Mouse (Mus musculus) ES-E14 (cell line): ENCODE results near the gene Cbl. TPM values are rescaled to one million over a fixed set of nuclear protein-coding genes. Genes with fewer than 3 reads are reported as not detected.

Experiments
- DNase-seq: peaks from one replicate; pipeline ENCODE4 v3.0.0-alpha.2; 2013; ENCODE audit warnings: low read depth, low spot score
- H3K27ac ChIP-seq: 2 replicates; pipeline ENCODE4 v1.5.1; 2012; ENCODE audit warnings: low read depth, mild to moderate bottlenecking, low read length, moderate library complexity, mixed read lengths; ENCODE audit not compliant: poor library complexity, insufficient read depth, severe bottlenecking
- H3K36me3 ChIP-seq: 2 replicates; pipeline ENCODE4 v1.6.1; 2012; ENCODE audit warnings: mild to moderate bottlenecking, low read length, moderate library complexity, mixed read lengths; ENCODE audit not compliant: control insufficient read depth, poor library complexity, insufficient read depth, severe bottlenecking
- H3K4me1 ChIP-seq, 2 experiments: fragments of 150-350 bp in 1 of 2; sonication (generic) in 1 of 2; 2 replicates each; pipeline ENCODE4 v1.6.1; 2012; ENCODE audit warnings: low read length in 2 of 2, mild to moderate bottlenecking in 1 of 2, mixed read lengths in 1 of 2; ENCODE audit not compliant: control insufficient read depth in 2 of 2, insufficient read depth in 2 of 2, poor library complexity in 1 of 2
- H3K4me3 ChIP-seq, 2 experiments: fragments of 150-350 bp in 1 of 2; sonication (generic) in 1 of 2; 2 replicates each; pipeline ENCODE4 v1.5.1; 2012; ENCODE audit warnings: low read length in 2 of 2, low read depth in 1 of 2, mild to moderate bottlenecking in 1 of 2, mixed read lengths in 1 of 2; ENCODE audit not compliant: insufficient read depth in 1 of 2, poor library complexity in 1 of 2, severe bottlenecking in 1 of 2
- H3K9ac ChIP-seq: 2 replicates; pipeline ENCODE4 v1.6.1; 2012; ENCODE audit warnings: low read depth, mild to moderate bottlenecking, low read length, mixed read lengths; ENCODE audit not compliant: poor library complexity, insufficient read depth, severe bottlenecking
- H3K9me3 ChIP-seq: fragments of 150-350 bp; sonication (generic); 2 replicates; pipeline ENCODE4 v1.6.1; 2012; ENCODE audit warnings: low read depth, mild to moderate bottlenecking, low read length; ENCODE audit not compliant: control insufficient read depth, insufficient read depth
- CHD2 ChIP-seq: IDR thresholded peaks from 2 replicates; pipeline ENCODE4 v1.6.1; 2014; ENCODE audit warnings: mild to moderate bottlenecking, low read depth, low read length, inconsistent platforms
- HCFC1 ChIP-seq: IDR thresholded peaks from 2 replicates; pipeline ENCODE4 v1.6.1; 2012; ENCODE audit warnings: low read length, inconsistent platforms, borderline replicate concordance; ENCODE audit not compliant: insufficient read depth
- MAFK ChIP-seq: IDR thresholded peaks from 2 replicates; pipeline ENCODE4 v1.6.1; 2014; ENCODE audit warnings: mild to moderate bottlenecking, low read depth, low read length, inconsistent platforms; ENCODE audit not compliant: insufficient read depth
- ZC3H11A ChIP-seq: IDR thresholded peaks from 2 replicates; pipeline ENCODE4 v1.6.1; 2012; ENCODE audit warnings: low read depth, mild to moderate bottlenecking, inconsistent platforms, low read length, borderline replicate concordance
- ZNF384 ChIP-seq: IDR thresholded peaks from 2 replicates; pipeline ENCODE4 v1.6.1; 2012; ENCODE audit warnings: low read depth, low read length, inconsistent platforms
- in situ Hi-C, 2 experiments: fragments of 600-800 bp; cut with MboI; formaldehyde crosslinking; loops; one replicate each; pipeline ENCODE4 v1.15.1; 2025; ENCODE audit warnings: low sequenced_read_pairs in 2 of 2, inconsistent platforms in 1 of 2; ENCODE audit not compliant: unreplicated experiment in 2 of 2
- total RNA-seq: library from RNA; depleted of rRNA; stranded (reverse); fragments of 300-350 nt; gene quantifications from 2 replicates; pipeline ENCODE4 v1.2.3, GENCODE M21; 2012

Gene Cbl
- total RNA-seq, 1 experiment: 17.3 TPM

DNA sequence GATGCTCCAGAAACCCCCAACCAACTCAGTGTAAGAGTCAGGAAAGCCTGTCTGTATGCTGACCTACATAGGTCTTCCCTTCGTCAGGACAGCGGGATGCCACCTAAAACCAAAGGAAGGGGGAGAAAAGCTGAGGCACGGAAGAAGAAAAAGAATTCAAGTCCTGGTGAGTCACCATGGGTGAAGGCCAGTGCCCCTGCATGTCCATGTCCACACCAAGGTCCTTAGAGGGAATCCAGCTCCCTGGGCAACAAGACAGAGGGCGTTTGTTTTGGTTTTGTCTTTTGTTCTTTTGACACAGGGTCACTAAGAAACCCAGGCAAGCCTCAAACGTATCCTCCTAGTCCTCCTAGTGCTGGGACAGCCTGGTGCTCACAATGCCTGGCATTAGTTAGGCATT, 7.1 kb upstream of the Cbl start:
- Histone ChIP-seq H3K4me3 (no peak overlapping the region), H3K27ac (no peak overlapping the region), H3K4me1 (no peaks in the 10 kb centered on the region), H3K36me3 (no peaks in the 10 kb centered on the region), H3K9me3 (no peaks in the 10 kb centered on the region), H3K9ac (no peak overlapping the region)
- no peak for TF ChIP-seq CHD2
- no peak for TF ChIP-seq MAFK
- no peak for TF ChIP-seq ZNF384
- TF ChIP-seq HCFC1: no peak
- no peak for TF ChIP-seq ZC3H11A
- in situ Hi-C loops: no loop called here
- no peak for DNase-seq

DNA sequence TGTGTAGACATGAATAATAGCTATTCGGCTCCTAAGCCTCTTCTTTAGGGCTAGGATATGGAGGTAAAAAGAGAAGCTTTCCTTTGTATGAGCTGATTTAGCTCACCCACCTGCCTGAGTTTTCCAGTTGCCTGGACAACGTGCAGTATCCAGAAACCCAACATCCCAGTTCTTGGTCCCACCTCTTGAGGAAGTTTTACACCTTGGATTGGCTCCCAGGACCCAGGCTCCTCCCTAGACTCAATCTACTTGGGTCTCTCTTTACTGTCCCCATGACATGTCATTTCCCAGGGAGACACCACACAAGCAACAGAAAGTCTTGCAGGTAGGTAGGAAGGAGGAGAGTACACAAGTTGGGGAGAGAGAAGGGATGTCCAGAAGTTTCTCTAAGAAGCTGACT, 6.5 kb upstream of the Cbl start, which contains the start of gene Ccdc153:
Ccdc153 (plus strand) TSS at position 278 of the 400 bp plus-strand sequence.
- Histone ChIP-seq H3K27ac (no peak within 1 kb of the TSS), H3K9me3 (no peaks in the 10 kb centered on the region), H3K4me1 (no peaks in the 10 kb centered on the region), H3K4me3 (no peak within 1 kb of the TSS), H3K9ac (no peak within 1 kb of the TSS), H3K36me3 (no peaks in the 10 kb centered on the region)
- TF ChIP-seq ZC3H11A (no peak), HCFC1 (no peak), ZNF384 (no peak), CHD2 (no peak), MAFK (no peak)
- no peak for DNase-seq
- in situ Hi-C loops: no loop called here

GRCm38 (mm10) chr9:44239447-44239846, 5.6 kb upstream of the Cbl start:
- H3K9me3 ChIP-seq: no peaks in the 10 kb centered on the region
- H3K36me3 ChIP-seq: no peaks in the 10 kb centered on the region
- no peaks in the 10 kb centered on the region for H3K4me1 ChIP-seq
- H3K27ac ChIP-seq: no peak overlapping the region
- peak; percentile 17 for DNase-seq
- in situ Hi-C loops: no loop called here
- H3K4me3 ChIP-seq: no peak overlapping the region
- H3K9ac ChIP-seq: no peak overlapping the region
- TF ChIP-seq MAFK: no peak

GRCm38 (mm10) chr9:44238501-44239190, 4.8 kb upstream of the Cbl start:
- DNase-seq: no peak
- H3K36me3 ChIP-seq: no peaks in the 10 kb centered on the region
- H3K4me3 ChIP-seq: no peak overlapping the region
- in situ Hi-C loops: no loop called here
- TF ChIP-seq ZNF384 (0 out of 2 replicates have a peak, but pooled peaks have one; percentile 3), HCFC1 (no peak), MAFK (no peak), ZC3H11A (no peak), CHD2 (no peak)
- H3K27ac ChIP-seq: no peak overlapping the region
- no peak overlapping the region for H3K9ac ChIP-seq
- no peaks in the 10 kb centered on the region for H3K4me1 ChIP-seq
- H3K9me3 ChIP-seq: no peaks in the 10 kb centered on the region

DNA sequence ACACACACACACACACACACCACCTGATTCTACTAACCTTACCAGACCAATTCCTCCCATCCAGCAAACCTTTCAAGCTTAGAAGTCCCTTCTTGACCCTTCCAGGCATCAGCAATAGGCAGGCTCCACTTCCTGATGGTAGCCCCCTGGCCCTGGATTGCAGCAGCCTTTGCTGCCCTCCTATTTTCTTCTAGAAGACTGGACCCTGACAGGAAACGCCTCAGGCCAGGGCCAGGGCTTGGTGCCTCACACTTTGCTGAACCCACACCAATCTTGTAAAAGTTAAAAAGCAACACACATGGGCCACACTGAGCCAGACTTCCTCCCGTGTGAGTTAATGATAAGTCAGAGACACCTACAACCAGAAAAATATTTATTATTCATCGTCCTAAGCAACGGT, 3.3 kb upstream of the Cbl start:
- no peak overlapping the region for H3K27ac ChIP-seq
- peaks cover under 1 to 2% of the 10 kb centered on the region in 2 experiments; a peak in 1 of 4 replicates for H3K4me1 ChIP-seq
- H3K9ac ChIP-seq: no peak overlapping the region
- in situ Hi-C loops: no loop called here
- no peaks in the 10 kb centered on the region for H3K9me3 ChIP-seq
- DNase-seq: no peak
- TF ChIP-seq CHD2 (no peak), ZC3H11A (no peak), MAFK (no peak), HCFC1 (no peak), ZNF384 (no peak)
- no peak overlapping the region for H3K4me3 ChIP-seq
- H3K36me3 ChIP-seq: no peaks in the 10 kb centered on the region
